Mouse (Mus musculus): ENCODE data around the gene Usp39.

DNA sequence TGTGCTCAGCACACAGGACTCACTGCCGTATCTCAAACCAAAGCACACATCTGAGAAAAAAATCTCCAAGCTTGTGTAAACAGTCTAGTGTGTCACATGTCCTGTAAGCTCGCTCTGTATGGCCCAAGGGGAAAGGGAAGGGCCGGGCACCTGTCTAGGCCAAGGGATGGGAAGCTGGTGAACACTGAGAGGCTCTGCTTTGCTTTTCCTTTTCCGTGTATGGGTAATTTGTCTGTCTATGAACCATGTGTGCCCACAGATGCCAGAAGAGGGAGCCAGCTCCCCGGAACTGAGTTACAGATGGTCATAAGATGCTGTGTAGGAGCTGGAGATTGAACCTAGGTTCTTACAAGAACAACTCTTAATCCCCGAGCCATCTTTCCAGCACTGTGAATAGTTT lies 18.7 kb downstream of the Usp39 start:
- no peak for TF ChIP-seq CTCF (IDR thresholded peaks at IDR 0.05; ENCODE audit: low read depth, low read length)
- no peak for TF ChIP-seq POLR2AphosphoS5 (IDR thresholded peaks at IDR 0.05; ENCODE audit: insufficient replicate concordance, low read depth, low read length)
